Mouse (Mus musculus): ENCODE measurements around the gene Qtrt1.

The Qtrt1 gene

DNA sequence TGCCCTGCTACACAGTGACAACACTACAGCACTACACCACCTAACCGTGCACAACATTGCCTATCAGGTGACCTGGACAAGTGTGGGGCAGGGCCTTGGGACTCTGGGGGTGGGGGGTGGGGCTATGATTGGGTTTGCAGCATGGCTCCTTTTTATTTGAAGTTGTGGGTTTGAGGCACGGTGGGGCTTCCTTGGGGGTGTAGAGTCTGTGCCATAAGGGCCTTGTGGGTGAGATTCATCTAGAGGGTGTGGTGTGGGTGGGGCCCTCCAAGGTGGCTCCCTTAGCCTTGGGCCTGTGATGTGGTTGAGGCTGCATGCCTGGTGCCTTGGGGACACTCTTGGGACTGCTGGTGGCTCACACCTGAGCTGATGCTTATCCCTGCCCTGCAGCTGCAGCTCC lies 8.0 kb downstream of the Qtrt1 start:
- DNase-seq (ENCODE audit: low read depth, low spot score), result no peak

- DNase-seq (ENCODE audit: low read depth, low spot score), result peak; percentile 98
Observed at GRCm38 (mm10) chr9:21424631-21425555, 13.3 kb downstream of the Qtrt1 start, which contains the start of gene Dnm2. Dnm2 (plus strand) TSS chr9:21424908.

- DNase-seq (ENCODE audit: low read depth, low spot score), result no peak
Observed at GRCm38 (mm10) chr9:21425556-21425945, 13.9 kb downstream of the Qtrt1 start.

DNA sequence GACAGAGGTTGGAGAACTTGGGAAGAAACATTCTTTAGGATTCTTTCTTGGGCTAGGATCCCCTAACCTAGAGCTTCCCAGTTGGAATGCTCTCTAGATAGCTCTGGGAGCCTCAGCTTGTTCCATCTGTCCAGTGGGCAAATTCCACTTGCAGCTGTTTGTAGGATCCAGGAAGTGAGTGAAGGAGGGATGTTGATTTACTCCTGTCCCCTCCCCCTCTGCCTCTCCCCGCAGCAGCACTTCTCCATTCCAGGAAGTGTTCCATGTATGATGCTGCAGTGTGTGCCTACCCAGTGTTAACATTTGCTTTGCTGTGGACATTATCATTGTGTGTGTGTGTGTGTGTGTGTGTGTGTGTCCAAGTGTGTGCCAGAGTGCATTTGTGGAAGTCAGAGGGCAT lies 14.4 kb downstream of the Qtrt1 start:
- DNase-seq (ENCODE audit: low read depth, low spot score), result no peak

DNA sequence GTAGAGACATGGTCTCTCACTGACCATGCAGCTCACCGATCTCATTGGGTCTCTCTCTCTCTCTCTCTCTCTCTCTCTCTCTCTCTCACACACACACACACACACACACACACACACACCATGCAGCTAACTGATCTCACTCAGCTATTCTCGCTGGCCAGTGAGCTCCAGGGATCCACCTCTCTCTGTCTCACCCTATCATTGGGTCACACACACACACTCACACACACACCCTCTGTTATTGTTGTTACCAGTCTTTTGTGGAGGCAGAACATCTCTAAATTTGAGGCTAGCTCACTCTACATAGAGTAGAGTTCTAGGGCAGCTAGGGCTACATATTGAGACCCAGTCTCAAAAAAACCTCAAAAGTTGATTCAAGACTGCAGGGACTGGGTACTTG lies 14.9 kb downstream of the Qtrt1 start:
- DNase-seq (ENCODE audit: low read depth, low spot score), result no peak

GRCm38 (mm10) chr9:21427773-21428172 lies 16.1 kb downstream of the Qtrt1 start:
- DNase-seq (ENCODE audit: low read depth, low spot score), result no peak

DNA sequence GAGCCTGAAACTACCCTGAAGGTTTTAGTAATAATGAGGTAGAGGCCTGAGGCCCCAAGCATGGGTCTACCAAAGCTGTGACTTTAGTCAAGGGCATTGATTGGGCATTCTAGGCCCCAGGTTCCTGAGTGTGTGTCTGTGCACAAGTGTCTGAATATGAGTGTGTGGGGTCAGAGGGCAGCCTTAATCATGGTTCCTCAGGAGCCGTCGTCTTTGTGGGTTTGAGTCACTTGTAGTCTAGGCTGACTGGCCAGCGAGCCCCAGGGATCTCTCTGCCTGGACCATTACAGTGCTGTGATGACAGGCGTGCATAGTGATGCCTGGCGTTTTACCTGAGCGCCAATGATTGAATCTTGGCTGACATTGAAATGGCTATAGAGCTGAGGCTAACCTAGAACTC lies 16.5 kb downstream of the Qtrt1 start:
- DNase-seq (ENCODE audit: low read depth, low spot score), result no peak

DNA sequence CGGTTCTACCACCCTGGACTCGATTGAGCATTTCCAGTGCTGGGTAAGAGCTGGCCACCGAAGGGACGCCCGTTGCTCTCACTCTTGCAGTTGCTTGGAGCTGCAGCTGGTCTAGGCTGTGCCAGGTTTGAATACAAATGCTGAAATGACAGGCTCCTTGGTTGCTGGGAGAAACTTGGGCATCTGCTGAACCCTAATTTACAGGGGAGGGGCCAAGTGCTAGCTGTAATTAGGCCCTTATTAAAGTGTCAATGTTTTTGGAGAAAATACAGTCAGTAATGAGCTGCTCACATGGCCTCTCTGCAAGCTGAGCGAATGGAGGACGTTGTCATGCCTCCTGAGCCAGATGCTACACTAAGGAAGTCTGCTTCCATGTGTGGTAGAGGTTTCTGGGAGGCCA lies 19.1 kb downstream of the Qtrt1 start:
- no peak for DNase-seq (ENCODE audit: low read depth, low spot score)

GRCm38 (mm10) chr9:21432066-21432465 lies 20.4 kb downstream of the Qtrt1 start:
- no peak for DNase-seq (ENCODE audit: low read depth, low spot score)

GRCm38 (mm10) chr9:21433766-21434165 lies 22.1 kb downstream of the Qtrt1 start:
- DNase-seq (ENCODE audit: low read depth, low spot score), result no peak

- DNase-seq (ENCODE audit: low read depth, low spot score), result no peak
Observed at GRCm38 (mm10) chr9:21434410-21434809, 22.8 kb downstream of the Qtrt1 start.

GRCm38 (mm10) chr9:21435777-21436635 lies 24.4 kb downstream of the Qtrt1 start:
- DNase-seq (ENCODE audit: low read depth, low spot score), result no peak

DNA sequence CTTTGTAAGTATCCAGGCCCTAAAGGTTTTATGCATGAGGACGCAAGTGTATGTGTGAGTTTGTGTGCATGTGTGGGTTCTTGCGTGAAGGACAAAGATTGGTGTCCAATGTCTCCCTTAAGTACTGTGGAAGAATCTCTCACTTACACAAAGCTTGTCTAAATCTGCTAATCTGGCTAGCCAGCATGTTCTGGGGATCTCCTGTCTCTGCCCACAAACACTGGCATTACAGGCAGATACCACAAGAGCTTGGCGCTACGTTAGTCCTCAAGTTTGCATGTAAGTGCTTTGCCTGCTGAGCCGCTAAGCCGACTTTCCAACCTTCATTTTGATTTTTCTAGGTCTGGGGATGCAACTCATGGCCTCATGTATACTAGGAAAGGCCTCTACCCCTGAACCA lies 25.9 kb downstream of the Qtrt1 start:
- DNase-seq (ENCODE audit: low read depth, low spot score), result no peak

DNA sequence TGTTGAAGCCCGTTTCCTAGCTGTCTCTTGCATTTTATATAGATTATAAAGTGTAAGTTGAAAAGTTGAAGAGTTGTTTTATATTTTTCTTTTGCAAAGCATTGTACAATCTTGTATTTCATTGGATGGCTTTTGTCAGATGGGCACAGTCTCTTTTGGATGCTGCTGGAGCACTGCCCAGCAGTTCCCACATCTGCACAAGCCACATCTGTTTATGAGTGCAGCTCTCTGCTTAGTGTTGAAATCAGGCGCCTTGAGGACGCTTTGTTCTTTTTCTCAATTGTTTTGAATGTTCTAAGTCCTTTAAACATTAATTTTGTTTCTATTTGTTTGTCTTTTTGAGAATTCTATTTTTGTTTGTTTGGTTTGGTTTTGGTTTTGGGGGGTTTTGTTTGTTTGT lies 26.6 kb downstream of the Qtrt1 start:
- no peak for DNase-seq (ENCODE audit: low read depth, low spot score)

GRCm38 (mm10) chr9:21439456-21439855 lies 27.8 kb downstream of the Qtrt1 start:
- no peak for DNase-seq (ENCODE audit: low read depth, low spot score)

- no peak for DNase-seq (ENCODE audit: low read depth, low spot score)
Observed at GRCm38 (mm10) chr9:21439914-21440313, 28.3 kb downstream of the Qtrt1 start.

DNA sequence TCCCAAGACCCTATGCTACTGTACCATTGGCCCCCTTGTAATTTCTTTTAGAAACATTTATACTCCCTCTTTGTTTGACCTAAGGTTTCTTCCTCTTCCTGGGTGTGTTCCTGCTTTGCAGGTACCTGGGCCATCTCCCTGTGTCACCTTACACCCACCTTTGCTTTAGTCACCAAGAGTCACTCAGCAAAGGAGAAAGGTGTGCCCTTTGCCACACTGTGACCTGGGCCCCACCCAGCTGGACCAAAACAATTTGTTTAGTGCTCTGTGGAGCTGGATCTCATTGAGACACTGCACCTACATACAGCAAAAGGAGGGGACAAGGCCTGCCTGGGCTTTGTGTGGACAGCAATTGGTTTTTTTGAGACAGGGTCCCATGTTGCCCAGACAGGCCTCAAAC lies 28.8 kb downstream of the Qtrt1 start:
- no peak for DNase-seq (ENCODE audit: low read depth, low spot score)

DNA sequence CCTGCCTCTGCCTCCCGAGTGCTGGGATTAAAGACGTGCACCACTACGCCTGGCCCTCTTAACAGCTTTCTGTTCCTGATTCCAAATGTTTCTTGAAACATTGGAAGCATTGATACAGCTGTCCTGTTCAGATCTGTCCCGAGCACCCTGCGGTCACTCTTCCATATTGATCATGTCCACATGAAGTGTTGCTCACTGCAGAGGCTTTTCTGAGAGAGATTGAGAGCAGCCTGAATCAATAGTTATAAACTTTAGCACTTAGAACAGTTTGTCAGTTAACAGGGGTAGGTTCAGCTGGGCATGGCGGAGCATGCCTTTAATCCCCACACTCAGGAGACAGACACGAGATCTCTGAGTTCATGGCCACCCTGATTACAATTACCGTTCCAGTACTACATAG lies 32.2 kb downstream of the Qtrt1 start:
- no peak for DNase-seq (ENCODE audit: low read depth, low spot score)

DNA sequence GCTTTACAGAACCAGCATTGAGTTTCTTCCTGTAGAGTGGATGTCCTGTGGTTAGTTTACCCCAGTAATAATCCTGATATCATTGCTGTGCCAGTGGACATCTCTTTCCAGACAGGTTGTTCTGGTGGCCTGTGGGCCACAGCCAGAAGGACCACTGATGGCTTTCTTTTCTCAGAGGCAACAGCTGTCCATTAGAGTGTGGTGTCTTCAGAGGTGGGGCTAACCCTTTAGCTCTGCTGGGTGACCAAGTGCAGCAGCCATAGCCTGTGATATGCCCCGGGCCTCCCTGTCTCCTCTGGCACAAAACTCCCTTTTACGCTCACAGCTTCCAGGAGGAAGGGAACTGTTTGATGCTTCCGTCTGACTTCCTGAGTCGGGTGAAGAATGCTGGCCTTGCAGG lies 32.9 kb downstream of the Qtrt1 start:
- no peak for DNase-seq (ENCODE audit: low read depth, low spot score)

DNA sequence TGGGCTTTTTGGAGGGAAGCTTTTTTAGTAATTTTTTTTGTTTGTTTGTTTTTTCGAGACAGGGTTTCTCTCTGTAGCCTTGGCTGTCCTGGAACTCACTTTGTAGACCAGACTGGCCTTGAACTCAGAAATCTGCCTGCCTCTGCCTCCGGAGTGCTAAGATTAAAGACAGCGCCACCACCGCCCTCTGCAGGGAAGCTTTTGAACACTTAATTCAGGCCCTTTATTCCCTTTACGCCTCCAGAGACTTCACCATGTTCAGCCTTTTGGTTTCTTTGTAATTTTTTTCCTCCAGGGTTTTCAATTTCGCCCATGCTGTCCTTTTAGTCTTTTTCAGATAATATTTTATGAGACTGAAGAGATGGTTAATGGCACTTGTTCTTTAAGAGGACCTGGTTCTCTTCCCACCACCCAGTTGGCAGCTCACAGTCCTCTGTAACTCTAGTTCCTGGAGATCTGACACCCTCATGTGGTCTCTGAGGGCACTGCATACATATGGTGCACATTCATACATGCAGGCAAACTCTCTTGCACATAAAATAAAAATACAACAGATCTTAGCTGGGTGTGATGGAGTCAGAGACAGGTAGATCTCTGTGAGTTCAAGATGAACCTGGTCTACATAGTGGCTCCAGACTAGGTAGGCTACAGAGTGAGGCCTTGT lies 33.6 kb downstream of the Qtrt1 start:
- DNase-seq (ENCODE audit: low read depth, low spot score), result no peak

DNA sequence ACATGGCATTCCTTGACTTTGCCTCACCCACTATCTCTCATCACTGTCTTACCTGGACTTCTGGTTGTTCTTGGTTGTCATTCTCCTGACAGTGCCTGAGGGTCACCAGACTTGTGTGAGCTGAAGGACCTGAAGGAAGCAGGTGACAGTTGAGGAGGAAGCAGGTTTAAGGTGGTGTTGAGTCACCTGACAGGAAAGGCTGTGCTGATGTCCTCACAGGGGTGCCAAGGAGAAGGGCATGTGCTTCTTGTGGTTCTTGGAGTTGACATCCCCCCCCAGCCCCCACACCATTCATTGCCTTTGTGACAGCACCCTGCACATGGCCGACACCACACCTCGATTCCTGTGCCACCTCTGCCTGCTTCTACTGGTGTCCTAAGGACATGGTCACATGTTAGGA lies 36.1 kb downstream of the Qtrt1 start:
- DNase-seq (ENCODE audit: low read depth, low spot score), result no peak

DNA sequence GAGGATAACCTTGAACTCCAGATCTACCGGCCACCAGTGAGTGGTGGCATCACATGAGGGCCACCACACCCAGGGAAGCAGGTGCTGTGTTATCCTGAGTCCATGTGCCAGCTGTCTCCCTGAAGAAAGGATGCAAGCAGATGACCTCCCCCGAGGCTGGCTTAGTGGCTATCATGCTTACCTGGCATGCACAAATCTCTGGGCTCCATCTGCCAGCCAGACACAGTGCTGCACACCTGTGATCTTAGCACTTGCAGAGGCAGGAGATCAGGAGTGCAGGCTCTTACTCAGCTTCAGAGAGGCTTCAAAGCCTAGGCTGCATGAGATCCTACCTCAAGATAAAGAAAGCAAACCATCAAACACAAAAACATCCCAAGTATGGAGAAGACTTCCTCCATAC lies 38.1 kb downstream of the Qtrt1 start:
- DNase-seq (ENCODE audit: low read depth, low spot score), result no peak

All from embryo, embryonic 11.5 days (tissue).